Mouse (Mus musculus) neural tube, embryonic 11.5 days (tissue): Measurements from ENCODE around the gene Zmynd10. TPM values are rescaled to one million over a fixed set of nuclear protein-coding genes. Genes with fewer than 3 reads are reported as not detected.
A peak's percentile ranks its signal among the peaks of the same experiment; 100 is the strongest.

Experiments used
- ATAC-seq: fragments of 200-750 bp; cut with Nextera tagmentation; 2 replicates; pipeline ENCODE4 v1.8.0; 2017; ENCODE audit warnings: moderate number of reproducible peaks, mild to moderate bottlenecking, moderate TSS enrichment, moderate library complexity; ENCODE audit not compliant: insufficient read depth, low FRiP score, low TSS enrichment
- DNase-seq: peaks from one replicate; pipeline ENCODE4 v3.0.0-alpha.2; 2015; ENCODE audit warnings: low spot score
- H3K27ac ChIP-seq: fragments of 300-500 bp; sonication (generic); 2 replicates; pipeline ENCODE4 v1.5.1; 2014; ENCODE audit warnings: low read depth, mild to moderate bottlenecking, low read length
- H3K27me3 ChIP-seq: fragments of 300-500 bp; sonication (generic); 2 replicates; pipeline ENCODE4 v1.6.1; 2014; ENCODE audit warnings: mild to moderate bottlenecking, low read length, mixed read lengths; ENCODE audit not compliant: control insufficient read depth, insufficient read depth
- H3K36me3 ChIP-seq: fragments of 300-500 bp; sonication (generic); 2 replicates; pipeline ENCODE4 v1.6.1; 2014; ENCODE audit warnings: mild to moderate bottlenecking, low read length, moderate library complexity, mixed read lengths; ENCODE audit not compliant: control insufficient read depth, insufficient read depth
- H3K4me1 ChIP-seq: fragments of 300-500 bp; sonication (generic); 2 replicates; pipeline ENCODE4 v1.6.1; 2014; ENCODE audit warnings: low read length, mixed read lengths; ENCODE audit not compliant: control insufficient read depth, insufficient read depth
- H3K4me2 ChIP-seq: fragments of 300-500 bp; sonication (generic); 2 replicates; pipeline ENCODE4 v1.6.1; 2014; ENCODE audit warnings: low read depth, mild to moderate bottlenecking, moderate library complexity
- H3K4me3 ChIP-seq: fragments of 300-500 bp; sonication (generic); 2 replicates; pipeline ENCODE4 v1.5.1; 2014; ENCODE audit warnings: low read depth, low read length
- H3K9ac ChIP-seq: fragments of 300-500 bp; sonication (generic); 2 replicates; pipeline ENCODE4 v1.6.1; 2014; ENCODE audit warnings: mild to moderate bottlenecking, low read length
- H3K9me3 ChIP-seq: fragments of 300-500 bp; sonication (generic); 2 replicates; pipeline ENCODE4 v1.6.1; 2016; ENCODE audit warnings: low read length; ENCODE audit not compliant: control insufficient read depth
- WGBS: fragments of 180-500 bp; shearing (Covaris S2); extraction: QIAGEN DNeasy Blood & Tissue Kit; methylation state at CpG from one replicate; pipeline ENCODE4 v1.1.7; 2014; 5-methylcytosine and 5-hydroxymethylcytosine counted together
- polyA plus RNA-seq: library from polyadenylated mRNA; unstranded; fragments of >200 nt; fragmentation: Nextera tagmentation; extraction: Ambion mirVana; gene quantifications from 2 replicates; pipeline ENCODE4 v1.2.1, GENCODE M21; 2014

Gene Zmynd10
- 0.65 and 1.3 TPM in 2 replicates for polyA plus RNA-seq

DNA sequence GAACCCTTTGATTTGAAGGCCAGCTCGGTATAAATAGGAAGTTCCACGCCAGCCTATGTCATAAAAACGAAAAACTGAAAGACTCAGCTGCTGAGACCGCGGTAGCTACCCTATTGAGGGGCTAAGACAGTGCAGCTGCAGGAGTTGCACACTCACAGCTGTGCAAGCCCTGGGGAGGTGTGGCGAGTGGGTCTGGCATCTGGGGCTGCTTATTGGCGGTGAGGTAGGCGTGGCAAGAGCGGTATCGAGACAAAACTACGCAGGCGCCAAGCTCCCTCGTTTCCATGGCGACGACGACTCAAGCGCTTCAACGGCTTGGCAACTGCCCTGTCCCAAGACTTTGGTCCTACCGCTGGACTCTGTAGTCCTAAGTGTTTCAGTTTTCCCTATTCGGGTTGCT, at the start of gene Zmynd10:
Gene Zmynd10 (plus strand): TSS at position 273 of the 400 bp plus-strand sequence.
- ATAC-seq (peak; percentile 52), DNase-seq (peak; percentile 88)
- peaks cover 28% of the 10 kb centered on the region for H3K4me1 ChIP-seq
- H3K36me3 ChIP-seq = peaks cover 2% of the 10 kb centered on the region; the same call in 1 of the 2 replicates
- no peak within 1 kb of the TSS for H3K9ac ChIP-seq
- H3K4me2 ChIP-seq = peak within 1 kb of the TSS; percentile 29
- no peaks in the 10 kb centered on the region for H3K9me3 ChIP-seq
- peaks cover 24% of the 10 kb centered on the region for H3K27me3 ChIP-seq
- no peak within 1 kb of the TSS for H3K27ac ChIP-seq
- no peak within 1 kb of the TSS for H3K4me3 ChIP-seq
- WGBS = 4% methylated on average over 20 of the region's 20 CpGs

DNA sequence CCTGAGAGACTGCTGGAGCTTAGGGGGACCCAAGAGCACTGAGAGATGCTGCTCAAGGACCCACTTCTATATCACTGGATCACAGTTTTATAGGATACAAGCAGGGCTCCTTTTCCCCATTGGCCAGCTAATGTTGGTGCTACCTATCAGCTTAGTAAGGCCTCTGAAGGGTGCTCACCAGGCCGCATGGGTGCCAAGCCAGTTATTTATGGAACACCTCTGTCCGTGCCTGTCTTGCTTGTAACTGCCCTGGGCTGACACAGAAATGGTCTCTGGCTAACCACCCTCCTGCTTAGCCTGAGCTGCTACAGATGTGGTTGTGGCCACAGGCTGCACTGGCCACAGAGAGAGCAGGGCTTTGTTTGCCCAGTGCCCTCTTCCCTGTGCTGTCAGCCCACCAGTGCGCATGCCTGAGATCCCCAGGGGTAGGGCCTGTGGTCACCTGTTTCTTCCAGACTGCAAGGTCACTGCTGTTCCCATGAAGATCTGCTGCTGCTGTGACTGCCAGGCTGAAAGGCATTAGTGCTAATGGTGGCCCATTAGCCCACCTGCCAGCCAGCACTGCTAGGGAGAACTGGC, 46.3 kb upstream of the Zmynd10 start:
- H3K9me3 ChIP-seq = no peaks in the 10 kb centered on the region
- DNase-seq = no peak
- no peaks in the 10 kb centered on the region for H3K27me3 ChIP-seq
- H3K9ac ChIP-seq = no peak overlapping the region
- H3K4me2 ChIP-seq = no peak overlapping the region
- H3K27ac ChIP-seq = no peak overlapping the region
- ATAC-seq = no peak
- H3K4me3 ChIP-seq = no peak overlapping the region
- no peaks in the 10 kb centered on the region for H3K36me3 ChIP-seq
- WGBS = 88% methylated on average over 3 of the region's 3 CpGs
- no peaks in the 10 kb centered on the region for H3K4me1 ChIP-seq

DNA sequence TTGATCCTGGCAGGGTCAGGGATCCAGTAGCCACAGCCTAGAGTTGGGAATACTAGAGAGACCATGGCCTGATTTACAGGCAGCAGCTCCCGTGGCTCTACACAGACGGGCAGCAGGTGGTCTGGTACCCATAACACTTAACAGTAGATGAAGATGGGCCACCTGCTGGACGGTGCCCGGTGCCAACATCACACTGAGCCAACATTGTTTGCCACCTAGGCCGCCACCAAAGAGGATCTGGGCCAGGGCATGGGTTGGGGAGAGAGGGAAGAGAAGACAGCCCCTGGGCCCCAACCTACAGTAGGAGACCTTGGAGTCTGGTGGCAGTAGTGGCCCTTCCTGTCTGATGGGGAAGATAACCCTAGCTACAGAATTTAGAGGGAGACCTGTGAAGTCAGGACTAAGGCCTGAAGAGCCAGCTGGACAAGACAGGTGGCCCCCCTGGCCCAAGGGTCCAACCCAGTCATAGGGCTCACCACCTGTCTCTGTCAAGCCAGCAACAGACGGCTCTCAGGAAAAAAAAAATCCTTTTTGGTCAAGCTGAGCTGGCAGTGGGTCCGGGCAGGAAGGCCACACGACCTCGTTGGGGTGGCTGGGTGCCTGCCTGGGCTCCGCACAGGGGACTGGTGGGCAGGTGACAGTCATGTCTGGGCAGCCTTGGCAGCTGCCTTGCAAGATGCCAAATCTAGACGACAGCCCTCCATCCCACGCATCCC, 44.8 kb upstream of the Zmynd10 start:
- no peak for DNase-seq
- no peaks in the 10 kb centered on the region for H3K9me3 ChIP-seq
- 0 out of 2 replicates have a peak, but pooled peaks cover 2% of the 10 kb centered on the region for H3K4me1 ChIP-seq
- H3K4me3 ChIP-seq = no peak overlapping the region
- ATAC-seq = no peak
- no peak overlapping the region for H3K27ac ChIP-seq
- H3K27me3 ChIP-seq = no peaks in the 10 kb centered on the region
- H3K4me2 ChIP-seq = no peak overlapping the region
- H3K9ac ChIP-seq = no peak overlapping the region
- 90% methylated on average over 12 of the region's 12 CpGs for WGBS
- no peaks in the 10 kb centered on the region for H3K36me3 ChIP-seq

DNA sequence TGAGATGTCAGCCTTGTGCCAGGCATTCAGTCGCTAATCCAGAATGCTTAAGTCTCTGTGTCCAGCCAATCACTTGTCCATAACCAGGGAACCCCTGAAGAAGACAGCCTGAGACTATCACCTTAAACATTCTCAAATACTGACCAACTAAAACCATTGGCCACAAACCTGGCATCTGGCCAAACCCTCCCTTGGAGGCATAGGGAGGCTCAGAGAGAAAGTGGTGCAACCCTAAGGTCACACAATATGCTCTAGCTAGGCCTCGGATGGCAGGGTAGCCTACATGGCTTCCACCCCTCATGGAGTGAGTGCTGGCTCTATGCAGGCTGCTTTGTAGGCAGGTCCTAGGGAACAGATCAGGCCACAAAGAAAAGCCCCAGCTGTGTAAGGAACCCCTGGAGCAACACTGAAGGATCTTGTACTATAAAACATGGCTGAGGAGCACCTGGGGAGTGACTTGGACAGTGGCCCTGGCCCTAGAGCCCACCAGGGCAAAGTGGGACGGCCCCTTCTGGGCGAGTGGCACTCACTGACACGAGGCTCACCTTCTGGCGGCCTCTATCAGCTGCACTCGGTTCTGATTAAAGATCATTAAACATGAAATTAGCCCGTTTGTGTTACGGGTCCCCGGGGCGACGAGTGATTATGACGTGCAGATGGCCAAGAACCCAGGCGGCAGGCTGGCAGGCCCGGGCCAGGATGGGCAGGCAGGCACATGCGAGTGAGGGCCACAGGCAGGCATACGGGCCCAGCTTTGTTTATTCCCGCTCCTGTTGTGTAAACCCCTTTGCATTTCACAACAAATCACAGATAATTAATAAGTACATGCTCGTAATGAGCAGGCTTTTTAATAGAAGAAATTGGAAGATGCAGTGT, 42.2 kb upstream of the Zmynd10 start:
- Histone ChIP-seq H3K27me3 (no peaks in the 10 kb centered on the region), H3K4me1 (0 out of 2 replicates have a peak, but pooled peaks cover 4% of the 10 kb centered on the region), H3K4me2 (no peak overlapping the region), H3K9ac (no peak overlapping the region), H3K27ac (0 out of 2 replicates have a peak overlapping the region, but pooled peaks have one; percentile 11), H3K4me3 (no peak overlapping the region), H3K36me3 (no peaks in the 10 kb centered on the region), H3K9me3 (no peaks in the 10 kb centered on the region)
- ATAC-seq = no peak
- WGBS = 79% methylated on average over 19 of the region's 19 CpGs
- no peak for DNase-seq

GRCm38 (mm10) chr9:107508266-107508665, 38.8 kb upstream of the Zmynd10 start:
- Histone ChIP-seq H3K4me3 (no peak overlapping the region), H3K4me2 (no peak overlapping the region), H3K4me1 (0 out of 2 replicates have a peak, but pooled peaks cover 8% of the 10 kb centered on the region), H3K36me3 (no peaks in the 10 kb centered on the region), H3K27me3 (no peaks in the 10 kb centered on the region), H3K27ac (no peak overlapping the region), H3K9ac (no peak overlapping the region), H3K9me3 (no peaks in the 10 kb centered on the region)
- WGBS = 58% methylated on average over 10 of the region's 10 CpGs
- ATAC-seq = no peak
- no peak for DNase-seq

- Histone ChIP-seq H3K36me3 (no peaks in the 10 kb centered on the region), H3K4me2 (no peak overlapping the region), H3K9me3 (no peaks in the 10 kb centered on the region), H3K27me3 (no peaks in the 10 kb centered on the region), H3K4me1 (0 out of 2 replicates have a peak, but pooled peaks cover 8% of the 10 kb centered on the region), H3K9ac (no peak overlapping the region), H3K4me3 (no peak overlapping the region), H3K27ac (no peak overlapping the region)
- ATAC-seq (no peak), DNase-seq (no peak)
- WGBS = 82% methylated on average over 14 of the region's 14 CpGs
Measured at GRCm38 (mm10) chr9:107510384-107511100, 36.6 kb upstream of the Zmynd10 start.

- Histone ChIP-seq H3K4me1 (0 out of 2 replicates have a peak, but pooled peaks cover 8% of the 10 kb centered on the region), H3K4me2 (no peak overlapping the region), H3K4me3 (no peak overlapping the region), H3K9ac (no peak overlapping the region), H3K36me3 (no peaks in the 10 kb centered on the region), H3K27ac (peak overlapping the region; percentile 36; the same call in 1 of the 2 replicates), H3K27me3 (no peaks in the 10 kb centered on the region), H3K9me3 (no peaks in the 10 kb centered on the region)
- no peak for ATAC-seq
- WGBS = 61% methylated on average over 8 of the region's 8 CpGs
- DNase-seq = no peak
Measured at GRCm38 (mm10) chr9:107511436-107511835, 35.7 kb upstream of the Zmynd10 start.

DNA sequence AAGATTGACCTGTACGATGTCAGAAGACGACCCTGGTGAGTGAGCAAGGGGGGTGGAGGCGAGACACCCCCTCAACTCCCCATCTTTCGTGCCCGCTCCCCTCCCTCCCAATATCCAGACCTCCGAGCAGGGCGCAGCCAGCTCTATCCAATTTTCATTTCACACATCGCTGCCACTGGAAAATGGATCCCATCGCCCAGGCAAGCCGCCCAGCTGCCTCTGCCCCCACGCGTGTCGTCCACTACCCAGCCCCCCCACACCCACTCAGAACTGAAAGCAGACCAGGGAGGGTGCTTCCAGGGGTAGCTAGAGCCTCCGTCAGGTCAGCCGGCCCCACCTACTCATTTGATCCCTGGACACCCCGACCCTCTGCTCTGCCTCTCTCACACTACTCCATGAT, 34.8 kb upstream of the Zmynd10 start:
- H3K4me1 ChIP-seq = 0 out of 2 replicates have a peak, but pooled peaks cover 6% of the 10 kb centered on the region
- no peak overlapping the region; the same call in none of the 2 replicates for H3K27ac ChIP-seq
- no peaks in the 10 kb centered on the region for H3K27me3 ChIP-seq
- no peak overlapping the region for H3K9ac ChIP-seq
- WGBS = 76% methylated on average over 16 of the region's 16 CpGs
- H3K4me3 ChIP-seq = no peak overlapping the region
- H3K4me2 ChIP-seq = no peak overlapping the region
- no peak for ATAC-seq
- no peak for DNase-seq
- H3K36me3 ChIP-seq = no peaks in the 10 kb centered on the region
- no peaks in the 10 kb centered on the region for H3K9me3 ChIP-seq
